Mouse (Mus musculus): ENCODE data around the gene Raver1. TPM values are rescaled to one million over a fixed set of nuclear protein-coding genes. Genes with fewer than 3 reads are reported as not detected.

Raver1 gene
- polyA plus RNA-seq, 1 experiment from 2014 or later, result 35.2 TPM

- Histone ChIP-seq H3K27ac (peak overlapping the region; percentile 91), H3K4me3 (replicated peaks; ENCODE audit: low read length) (peak overlapping the region; percentile 68), H3K9ac (peak overlapping the region; percentile 75), H3K9me3 (ENCODE audit: control insufficient read depth, low read length) (no peaks in the 10 kb centered on the region), H3K4me2 (replicated peaks) (peak overlapping the region; percentile 86), H3K36me3 (replicated peaks; ENCODE audit: control insufficient read depth, insufficient read depth) (peaks cover 36% of the 10 kb centered on the region), H3K4me1 (replicated peaks; ENCODE audit: control insufficient read depth, insufficient read depth, low read length) (peaks cover 18% of the 10 kb centered on the region), H3K27me3 (ENCODE audit: control insufficient read depth, insufficient read depth, low read length) (no peaks in the 10 kb centered on the region)
- peak; percentile 26 for DNase-seq (ENCODE audit: low spot score)
- 3% methylated on average over 24 of the region's 24 CpGs for WGBS
- ATAC-seq (ENCODE audit: low FRiP score), result no peak; the same call in 1 of the 2 replicates
These were observed 669 bp downstream of the Raver1 start for GRCm38 (mm10) chr9:21090972-21091706.

GRCm38 (mm10) chr9:21090537-21090936 is 1.3 kb downstream of the Raver1 start:
- Histone ChIP-seq H3K9me3 (ENCODE audit: control insufficient read depth, low read length) (no peaks in the 10 kb centered on the region), H3K36me3 (replicated peaks; ENCODE audit: control insufficient read depth, insufficient read depth) (peaks cover 42% of the 10 kb centered on the region), H3K27me3 (ENCODE audit: control insufficient read depth, insufficient read depth, low read length) (no peaks in the 10 kb centered on the region), H3K4me3 (replicated peaks; ENCODE audit: low read length) (peak overlapping the region; percentile 68), H3K4me2 (replicated peaks) (peak overlapping the region; percentile 86), H3K4me1 (replicated peaks; ENCODE audit: control insufficient read depth, insufficient read depth, low read length) (peaks cover 18% of the 10 kb centered on the region), H3K9ac (peak overlapping the region; percentile 75), H3K27ac (no peak overlapping the region)
- DNase-seq (ENCODE audit: low spot score) (no peak), ATAC-seq (ENCODE audit: low FRiP score) (no peak)
- WGBS, result 90% methylated on average over 1 of the region's 1 CpGs

- ATAC-seq (ENCODE audit: low FRiP score) (no peak), DNase-seq (ENCODE audit: low spot score) (no peak)
- no peak overlapping the region for H3K27ac ChIP-seq
- no peak overlapping the region for H3K4me2 ChIP-seq (replicated peaks)
- no peak overlapping the region for H3K4me3 ChIP-seq (replicated peaks; ENCODE audit: low read length)
- no peaks in the 10 kb centered on the region for H3K27me3 ChIP-seq (ENCODE audit: control insufficient read depth, insufficient read depth, low read length)
- no peaks in the 10 kb centered on the region for H3K9me3 ChIP-seq (ENCODE audit: control insufficient read depth, low read length)
- H3K4me1 ChIP-seq (replicated peaks; ENCODE audit: control insufficient read depth, insufficient read depth, low read length), result no peaks in the 10 kb centered on the region
- H3K9ac ChIP-seq, result no peak overlapping the region
- peaks cover 98% of the 10 kb centered on the region for H3K36me3 ChIP-seq (replicated peaks; ENCODE audit: control insufficient read depth, insufficient read depth)
- 92% methylated on average over 3 of the region's 3 CpGs for WGBS
These were observed 8.5 kb downstream of the Raver1 start for GRCm38 (mm10) chr9:21083324-21083723.

- Histone ChIP-seq H3K27ac (no peak overlapping the region), H3K4me3 (replicated peaks; ENCODE audit: low read length) (no peak overlapping the region), H3K27me3 (ENCODE audit: control insufficient read depth, insufficient read depth, low read length) (no peaks in the 10 kb centered on the region), H3K9me3 (ENCODE audit: control insufficient read depth, low read length) (no peaks in the 10 kb centered on the region), H3K4me2 (replicated peaks) (no peak overlapping the region), H3K9ac (no peak overlapping the region), H3K36me3 (replicated peaks; ENCODE audit: control insufficient read depth, insufficient read depth) (peaks cover 98% of the 10 kb centered on the region), H3K4me1 (replicated peaks; ENCODE audit: control insufficient read depth, insufficient read depth, low read length) (no peaks in the 10 kb centered on the region)
- DNase-seq (ENCODE audit: low spot score) (no peak), ATAC-seq (ENCODE audit: low FRiP score) (no peak)
- 82% methylated on average over 9 of the region's 9 CpGs for WGBS
These were observed 10.7 kb downstream of the Raver1 start for GRCm38 (mm10) chr9:21081127-21081526.

GRCm38 (mm10) chr9:21075625-21076024 is 16.2 kb downstream of the Raver1 start:
- Histone ChIP-seq H3K4me1 (replicated peaks; ENCODE audit: control insufficient read depth, insufficient read depth, low read length) (peaks cover 12% of the 10 kb centered on the region), H3K4me2 (replicated peaks) (no peak overlapping the region), H3K4me3 (replicated peaks; ENCODE audit: low read length) (no peak overlapping the region), H3K9me3 (ENCODE audit: control insufficient read depth, low read length) (no peaks in the 10 kb centered on the region), H3K27me3 (ENCODE audit: control insufficient read depth, insufficient read depth, low read length) (no peaks in the 10 kb centered on the region), H3K36me3 (replicated peaks; ENCODE audit: control insufficient read depth, insufficient read depth) (peaks cover 66% of the 10 kb centered on the region), H3K9ac (no peak overlapping the region), H3K27ac (no peak overlapping the region)
- ATAC-seq (ENCODE audit: low FRiP score) (no peak), DNase-seq (ENCODE audit: low spot score) (no peak)
- 90% methylated on average over 3 of the region's 3 CpGs for WGBS

- whole genome bisulfite sequencing, result 94% methylated on average over 1 of the region's 1 CpGs
- no peaks in the 10 kb centered on the region for H3K27me3 ChIP-seq (ENCODE audit: control insufficient read depth, insufficient read depth, low read length)
- DNase-seq (ENCODE audit: low spot score) (no peak), ATAC-seq (ENCODE audit: low FRiP score) (no peak)
- no peaks in the 10 kb centered on the region for H3K9me3 ChIP-seq (ENCODE audit: control insufficient read depth, low read length)
- H3K27ac ChIP-seq, result no peak overlapping the region
- H3K36me3 ChIP-seq (replicated peaks; ENCODE audit: control insufficient read depth, insufficient read depth), result peaks cover 57% of the 10 kb centered on the region
- H3K4me1 ChIP-seq (replicated peaks; ENCODE audit: control insufficient read depth, insufficient read depth, low read length), result peaks cover 12% of the 10 kb centered on the region
- peak overlapping the region; percentile 76; the same call in 1 of the 2 replicates for H3K4me2 ChIP-seq (replicated peaks)
- H3K9ac ChIP-seq, result no peak overlapping the region
- no peak overlapping the region for H3K4me3 ChIP-seq (replicated peaks; ENCODE audit: low read length)
These were observed 17.6 kb downstream of the Raver1 start for GRCm38 (mm10) chr9:21074173-21074572.

GRCm38 (mm10) chr9:21073044-21073840 is 18.6 kb downstream of the Raver1 start, which contains the start of the genes Gm49373 and Fdx1l:
Gene Gm49373 (minus strand): TSS chr9:21073096.
Gene Fdx1l (minus strand): TSS chr9:21073614.
- H3K4me2 ChIP-seq (replicated peaks), result peak within 1 kb of the TSS; percentile 76
- peak within 1 kb of the TSS; percentile 70; the same call in 1 of the 2 replicates for H3K27ac ChIP-seq
- H3K4me3 ChIP-seq (replicated peaks; ENCODE audit: low read length), result peak within 1 kb of the TSS; percentile 73
- peak; percentile 95 for ATAC-seq (ENCODE audit: low FRiP score)
- peak; percentile 88 for DNase-seq (ENCODE audit: low spot score)
- H3K4me1 ChIP-seq (replicated peaks; ENCODE audit: control insufficient read depth, insufficient read depth, low read length), result peaks cover 12% of the 10 kb centered on the region
- WGBS, result 3% methylated on average over 58 of the region's 58 CpGs
- H3K27me3 ChIP-seq (ENCODE audit: control insufficient read depth, insufficient read depth, low read length), result no peaks in the 10 kb centered on the region
- H3K9ac ChIP-seq, result peak within 1 kb of the TSS; percentile 78
- H3K36me3 ChIP-seq (replicated peaks; ENCODE audit: control insufficient read depth, insufficient read depth), result peaks cover 53% of the 10 kb centered on the region
- no peaks in the 10 kb centered on the region for H3K9me3 ChIP-seq (ENCODE audit: control insufficient read depth, low read length)

GRCm38 (mm10) chr9:21072641-21073040 is 19.2 kb downstream of the Raver1 start:
- WGBS, result 22% methylated on average over 4 of the region's 4 CpGs
- DNase-seq (ENCODE audit: low spot score) (no peak), ATAC-seq (ENCODE audit: low FRiP score) (0 out of 2 replicates have a peak, but pooled peaks have one; percentile 2)
- peak overlapping the region; percentile 73 for H3K4me3 ChIP-seq (replicated peaks; ENCODE audit: low read length)
- H3K36me3 ChIP-seq (replicated peaks; ENCODE audit: control insufficient read depth, insufficient read depth), result peaks cover 53% of the 10 kb centered on the region
- H3K27me3 ChIP-seq (ENCODE audit: control insufficient read depth, insufficient read depth, low read length), result no peaks in the 10 kb centered on the region
- no peaks in the 10 kb centered on the region for H3K9me3 ChIP-seq (ENCODE audit: control insufficient read depth, low read length)
- H3K9ac ChIP-seq, result peak overlapping the region; percentile 78
- peaks cover 12% of the 10 kb centered on the region for H3K4me1 ChIP-seq (replicated peaks; ENCODE audit: control insufficient read depth, insufficient read depth, low read length)
- H3K4me2 ChIP-seq (replicated peaks), result peak overlapping the region; percentile 76
- no peak overlapping the region for H3K27ac ChIP-seq

GRCm38 (mm10) chr9:21067006-21067684 is 24.7 kb downstream of the Raver1 start, which contains the start of gene Zglp1:
Gene Zglp1 (minus strand): TSS chr9:21067093.
- H3K27ac ChIP-seq, result no peak within 1 kb of the TSS
- H3K4me2 ChIP-seq (replicated peaks), result no peak within 1 kb of the TSS
- WGBS, result 92% methylated on average over 27 of the region's 27 CpGs
- H3K4me1 ChIP-seq (replicated peaks; ENCODE audit: control insufficient read depth, insufficient read depth, low read length), result peaks cover 6% of the 10 kb centered on the region
- H3K36me3 ChIP-seq (replicated peaks; ENCODE audit: control insufficient read depth, insufficient read depth), result peaks cover 54% of the 10 kb centered on the region
- no peak for DNase-seq (ENCODE audit: low spot score)
- H3K4me3 ChIP-seq (replicated peaks; ENCODE audit: low read length), result no peak within 1 kb of the TSS
- H3K27me3 ChIP-seq (ENCODE audit: control insufficient read depth, insufficient read depth, low read length), result no peaks in the 10 kb centered on the region
- H3K9me3 ChIP-seq (ENCODE audit: control insufficient read depth, low read length), result no peaks in the 10 kb centered on the region
- H3K9ac ChIP-seq, result no peak within 1 kb of the TSS
- ATAC-seq (ENCODE audit: low FRiP score), result 0 out of 2 replicates have a peak, but pooled peaks have one; percentile 10

Data from hindbrain, embryonic 14.5 days (tissue).